Mouse (Mus musculus) G1E (cell line): ENCODE data around the gene Paqr5. TPM values are rescaled to one million over a fixed set of nuclear protein-coding genes. Genes with fewer than 3 reads are reported as not detected.

Source experiments
- ATAC-seq: 2 replicates; pipeline ENCODE4 v1.8.0; 2016; ENCODE audit warnings: mild to moderate bottlenecking; ENCODE audit not compliant: insufficient number of reproducible peaks, poor library complexity, low FRiP score, severe bottlenecking; ENCODE audit errors: extremely low read depth
- DNase-seq: peaks from one replicate; pipeline ENCODE4 v3.0.0; 2012; ENCODE audit warnings: low spot score
- H3K27me3 ChIP-seq: 2 replicates; pipeline ENCODE4 v1.6.1; 2012; ENCODE audit warnings: mild to moderate bottlenecking, low read length, inconsistent platforms; ENCODE audit not compliant: insufficient read depth
- H3K36me3 ChIP-seq: replicated peaks from 2 replicates; pipeline ENCODE3; 2012; ENCODE audit warnings: mild to moderate bottlenecking, inconsistent platforms
- H3K4me1 ChIP-seq: 2 replicates; pipeline ENCODE4 v1.6.1; 2012; ENCODE audit warnings: low read depth, low read length, inconsistent platforms, mixed read lengths; ENCODE audit not compliant: insufficient read depth
- H3K4me3 ChIP-seq: 2 replicates; pipeline ENCODE4 v1.5.1; 2012; ENCODE audit warnings: low read depth, mild to moderate bottlenecking, inconsistent platforms, low read length, moderate library complexity, mixed read lengths
- H3K9me3 ChIP-seq: replicated peaks from 2 replicates; pipeline ENCODE4 v1.6.1; 2012; ENCODE audit warnings: inconsistent platforms
- CTCF ChIP-seq: IDR thresholded peaks from 2 replicates; pipeline ENCODE4 v1.5.1; 2012; ENCODE audit warnings: low read depth, low read length, inconsistent platforms, mixed read lengths
- GATA1 ChIP-seq: IDR thresholded peaks from 2 replicates; pipeline ENCODE4 v1.6.1; 2012; ENCODE audit warnings: borderline replicate concordance, low read length, inconsistent platforms, mixed read lengths
- GATA2 ChIP-seq: IDR thresholded peaks from 2 replicates; pipeline ENCODE4 v1.6.1; 2012; ENCODE audit warnings: low read depth, low read length, inconsistent platforms, borderline replicate concordance
- POLR2AphosphoS5 ChIP-seq: IDR thresholded peaks from 2 replicates; pipeline ENCODE4 v1.6.1; 2012; ENCODE audit warnings: low read depth, low read length, inconsistent platforms; ENCODE audit not compliant: insufficient replicate concordance
- TAL1 ChIP-seq: conservative IDR thresholded peaks from 2 replicates; pipeline ENCODE4 v1.6.1; 2012; ENCODE audit warnings: low read depth, low read length, inconsistent platforms, mixed read lengths
- polyA plus RNA-seq: library from polyadenylated mRNA; stranded (reverse); fragments of >175 nt; gene quantifications from 2 replicates; pipeline ENCODE4 v1.2.3, GENCODE M21; 2012
- total RNA-seq, 2 experiments: library from RNA; stranded (forward) in 1 of 2; stranded (reverse) in 1 of 2; fragments of 200-1000 nt in 1 of 2; fragments of >200 nt in 1 of 2; fragmentation: Nextera tagmentation in 1 of 2; gene quantifications; 2 replicates each; pipeline ENCODE4 v1.2.3; 2014 to 2017

Gene Paqr5
- total and polyA plus RNA-seq, 3 experiments, result 0.22 TPM; not detected in 2

GRCm38 (mm10) chr9:61999653-62000420 is 26.8 kb downstream of the Paqr5 start:
- DNase-seq (no peak), ATAC-seq (no peak)
- Histone ChIP-seq H3K36me3 (no peaks in the 10 kb centered on the region), H3K4me1 (no peaks in the 10 kb centered on the region), H3K27me3 (peaks cover 33% of the 10 kb centered on the region), H3K9me3 (no peaks in the 10 kb centered on the region), H3K4me3 (no peak overlapping the region)
- TF ChIP-seq GATA1, result no peak
- no peak for TF ChIP-seq POLR2AphosphoS5
- no peak for TF ChIP-seq TAL1

GRCm38 (mm10) chr9:61997860-61998259 is 28.8 kb downstream of the Paqr5 start:
- Histone ChIP-seq H3K4me1 (no peaks in the 10 kb centered on the region), H3K4me3 (no peak overlapping the region), H3K27me3 (peaks cover 32% of the 10 kb centered on the region), H3K36me3 (no peaks in the 10 kb centered on the region), H3K9me3 (no peaks in the 10 kb centered on the region)
- TF ChIP-seq POLR2AphosphoS5 (no peak), CTCF (no peak), GATA1 (no peak), TAL1 (no peak), GATA2 (no peak)
- DNase-seq, result no peak
- ATAC-seq, result no peak

DNA sequence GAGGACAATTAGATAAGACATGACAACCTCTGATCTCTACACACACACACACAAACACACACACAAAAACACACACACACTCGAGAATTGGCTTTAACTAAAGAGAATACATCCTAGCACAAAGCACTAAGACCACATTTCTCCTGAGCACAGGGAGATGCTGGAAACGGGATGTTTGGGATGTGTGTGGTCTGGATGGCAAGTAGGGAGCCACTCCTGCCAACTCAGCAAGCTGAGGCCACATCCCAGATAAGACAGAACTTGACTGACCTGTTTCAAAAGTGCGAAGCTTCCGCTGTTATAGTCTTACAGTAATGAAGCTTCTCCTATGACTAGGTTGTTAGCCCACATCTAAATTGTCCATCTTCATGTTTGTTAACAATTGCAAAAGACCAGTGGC is 35.5 kb downstream of the Paqr5 start:
- 0 out of 2 replicates have a peak, but pooled peaks cover 1% of the 10 kb centered on the region for H3K4me1 ChIP-seq
- TF ChIP-seq CTCF (no peak), GATA1 (no peak), POLR2AphosphoS5 (no peak), TAL1 (no peak), GATA2 (no peak)
- no peaks in the 10 kb centered on the region for H3K36me3 ChIP-seq
- H3K27me3 ChIP-seq, result peaks cover 8% of the 10 kb centered on the region
- DNase-seq, result no peak
- ATAC-seq, result no peak
- no peaks in the 10 kb centered on the region for H3K9me3 ChIP-seq
- H3K4me3 ChIP-seq, result no peak overlapping the region

DNA sequence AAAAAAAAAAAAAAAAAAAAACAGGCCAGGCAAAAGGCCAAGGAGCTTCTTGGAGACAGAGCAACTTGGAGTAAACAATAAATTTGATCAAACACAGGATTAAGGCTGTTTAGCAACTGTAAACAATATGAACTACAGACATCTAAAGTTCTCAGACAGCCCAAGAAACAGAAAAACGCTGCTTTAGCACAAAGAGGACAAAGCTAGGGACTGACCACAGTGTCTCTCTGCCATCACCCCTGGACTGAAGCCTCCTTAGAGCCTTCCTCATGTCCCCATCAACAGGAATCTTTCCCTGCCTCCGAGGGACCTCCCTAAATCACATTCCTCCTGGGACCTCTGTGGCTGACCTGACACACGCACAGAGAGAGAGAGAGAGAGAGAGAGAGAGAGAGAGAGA is 35.9 kb downstream of the Paqr5 start:
- no peak for TF ChIP-seq POLR2AphosphoS5
- no peak for TF ChIP-seq GATA1
- no peak for TF ChIP-seq CTCF
- no peak for TF ChIP-seq TAL1
- no peak for TF ChIP-seq GATA2
- ATAC-seq, result no peak

DNA sequence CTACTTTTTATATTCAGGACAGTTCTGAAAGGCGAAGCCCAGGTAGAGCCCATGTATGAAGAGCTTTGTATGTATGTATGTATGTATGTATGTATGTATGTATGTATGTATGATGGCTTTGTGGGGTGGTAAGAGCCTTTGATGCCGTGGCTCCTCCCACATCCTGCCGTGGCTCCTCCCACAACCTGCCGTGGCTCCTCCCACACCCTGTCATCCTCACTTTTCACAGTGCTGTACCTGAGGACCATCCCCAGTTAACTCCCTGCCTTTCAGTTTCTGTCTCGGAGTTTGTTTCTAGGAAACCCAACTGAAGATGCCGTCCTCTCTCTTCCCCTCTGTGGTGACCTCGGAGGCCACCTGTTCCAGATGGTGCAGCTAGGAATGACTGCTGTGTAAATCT is 40.6 kb downstream of the Paqr5 start:
- no peak for ATAC-seq
- Histone ChIP-seq H3K4me1 (0 out of 2 replicates have a peak, but pooled peaks cover 3% of the 10 kb centered on the region), H3K4me3 (no peak overlapping the region)

More for the DNA sequence above, 35.9 kb downstream of the Paqr5 start:
- Histone ChIP-seq H3K36me3 (no peaks in the 10 kb centered on the region), H3K4me1 (0 out of 2 replicates have a peak, but pooled peaks cover 3% of the 10 kb centered on the region), H3K4me3 (no peak overlapping the region), H3K27me3 (peaks cover 8% of the 10 kb centered on the region), H3K9me3 (no peaks in the 10 kb centered on the region)
- no peak for DNase-seq

GRCm38 (mm10) chr9:61985183-61985863 is 41.3 kb downstream of the Paqr5 start:
- H3K4me3 ChIP-seq, result no peak overlapping the region
- H3K36me3 ChIP-seq, result no peaks in the 10 kb centered on the region
- ATAC-seq (no peak), DNase-seq (no peak)
- peaks cover 24% of the 10 kb centered on the region for H3K27me3 ChIP-seq
- H3K9me3 ChIP-seq, result no peaks in the 10 kb centered on the region
- TF ChIP-seq CTCF (0 out of 2 replicates have a peak, but pooled peaks have one; percentile 13), POLR2AphosphoS5 (no peak)
- H3K4me1 ChIP-seq, result 0 out of 2 replicates have a peak, but pooled peaks cover 3% of the 10 kb centered on the region

More for the DNA sequence above, 40.6 kb downstream of the Paqr5 start:
- no peaks in the 10 kb centered on the region for H3K9me3 ChIP-seq
- no peak for TF ChIP-seq CTCF
- TF ChIP-seq TAL1, result no peak
- no peak for TF ChIP-seq GATA1
- no peak for TF ChIP-seq GATA2
- TF ChIP-seq POLR2AphosphoS5, result no peak
- H3K27me3 ChIP-seq, result peaks cover 19% of the 10 kb centered on the region
- no peak for DNase-seq
- no peaks in the 10 kb centered on the region for H3K36me3 ChIP-seq
